Mouse (Mus musculus): ENCODE measurements at regions not wholly inside any gene's neighbourhood (a gene's known extent, or its start where the extent isn't known, plus 50 kb on each side); places are given as distances from the start of the nearest gene placed in this dataset.

DNA sequence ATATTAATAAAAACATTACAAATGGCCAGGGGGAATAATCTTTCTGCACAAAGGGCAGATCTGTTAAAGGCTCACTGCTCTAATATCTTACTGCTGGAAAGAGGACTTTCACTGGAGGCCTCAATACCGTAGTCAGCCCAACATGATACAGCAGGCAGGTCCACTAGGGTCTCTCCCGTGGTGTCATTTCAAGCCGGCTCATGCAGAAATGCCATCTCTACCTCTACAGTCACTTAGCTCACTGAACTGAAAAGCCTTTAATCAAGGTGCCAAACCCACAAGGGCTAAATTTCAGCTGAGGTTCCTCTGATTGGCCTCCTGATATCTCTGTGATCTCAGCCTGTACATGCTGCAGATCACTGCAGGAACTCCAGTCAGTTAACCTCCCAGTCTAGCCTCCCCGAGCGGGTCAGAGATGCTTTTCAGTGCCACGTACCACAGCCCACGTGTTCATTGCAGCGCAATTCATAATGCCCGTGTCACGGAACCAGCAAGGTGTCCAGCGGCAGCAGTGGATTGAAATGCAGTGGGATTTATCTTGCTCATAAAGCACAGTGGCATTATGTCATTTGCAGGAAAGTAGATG lies 90.4 kb upstream of the Lsm6 start:
- Histone ChIP-seq H3K4me1 (ENCODE audit: insufficient read depth, low read depth, low read length) (no peaks in the 10 kb centered on the region), H3K27me3 (ENCODE audit: insufficient read depth, low read length) (peaks cover 12% of the 10 kb centered on the region), H3K4me3 (ENCODE audit: low read depth, low read length) (no peak overlapping the region), H3K36me3 (replicated peaks) (no peaks in the 10 kb centered on the region), H3K9me3 (replicated peaks) (no peaks in the 10 kb centered on the region)
- no peak for DNase-seq (ENCODE audit: low spot score)
- ATAC-seq (ENCODE audit: extremely low read depth, insufficient number of reproducible peaks, low FRiP score, poor library complexity, severe bottlenecking): no peak
- TF ChIP-seq CTCF (IDR thresholded peaks at IDR 0.05; ENCODE audit: low read depth, low read length): no peak

DNA sequence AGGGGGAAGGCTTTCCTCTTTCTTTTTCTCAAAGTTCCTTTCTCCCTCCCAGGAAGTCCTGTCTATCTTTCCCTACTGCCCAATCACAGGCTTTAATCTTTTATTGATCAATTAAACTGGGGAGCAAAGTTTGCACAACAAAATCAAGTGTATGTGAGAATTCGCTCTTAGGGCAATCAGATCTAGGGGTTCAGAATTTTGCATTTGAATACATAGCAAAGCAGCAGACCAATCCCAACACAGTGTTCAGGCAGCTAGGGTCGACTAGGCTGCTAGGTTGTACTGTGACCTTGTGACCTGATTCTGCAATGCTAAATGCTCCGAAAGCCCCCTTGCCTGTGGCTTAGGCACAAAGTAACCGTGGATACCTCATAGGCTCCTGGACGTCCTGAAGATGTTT lies 91.5 kb upstream of the Lsm6 start:
- Histone ChIP-seq H3K4me1 (ENCODE audit: insufficient read depth, low read depth, low read length) (no peaks in the 10 kb centered on the region), H3K4me3 (ENCODE audit: low read depth, low read length) (no peak overlapping the region), H3K9me3 (replicated peaks) (no peaks in the 10 kb centered on the region), H3K27me3 (ENCODE audit: insufficient read depth, low read length) (peaks cover 9% of the 10 kb centered on the region), H3K36me3 (replicated peaks) (no peaks in the 10 kb centered on the region)
- no peak for ATAC-seq (ENCODE audit: extremely low read depth, insufficient number of reproducible peaks, low FRiP score, poor library complexity, severe bottlenecking)
- DNase-seq (ENCODE audit: low spot score): no peak
- TF ChIP-seq POLR2AphosphoS5 (IDR thresholded peaks at IDR 0.05; ENCODE audit: insufficient replicate concordance, low read depth, low read length): no peak

GRCm38 (mm10) chr8:78913823-78914222 lies 92.9 kb upstream of the Lsm6 start:
- H3K36me3 ChIP-seq (replicated peaks): no peaks in the 10 kb centered on the region
- TF ChIP-seq GATA2 (IDR thresholded peaks at IDR 0.05; ENCODE audit: borderline replicate concordance, low read depth, low read length) (no peak), CTCF (IDR thresholded peaks at IDR 0.05; ENCODE audit: low read depth, low read length) (no peak), POLR2AphosphoS5 (IDR thresholded peaks at IDR 0.05; ENCODE audit: insufficient replicate concordance, low read depth, low read length) (no peak), TAL1 (conservative IDR thresholded peaks at IDR 0.05; ENCODE audit: low read depth, low read length) (no peak), GATA1 (IDR thresholded peaks at IDR 0.05; ENCODE audit: borderline replicate concordance, low read length) (no peak)
- peaks cover 14% of the 10 kb centered on the region for H3K27me3 ChIP-seq (ENCODE audit: insufficient read depth, low read length)
- no peaks in the 10 kb centered on the region for H3K9me3 ChIP-seq (replicated peaks)
- DNase-seq (ENCODE audit: low spot score): no peak
- H3K4me1 ChIP-seq (ENCODE audit: insufficient read depth, low read depth, low read length): no peaks in the 10 kb centered on the region
- no peak for ATAC-seq (ENCODE audit: extremely low read depth, insufficient number of reproducible peaks, low FRiP score, poor library complexity, severe bottlenecking)
- no peak overlapping the region for H3K4me3 ChIP-seq (ENCODE audit: low read depth, low read length)

DNA sequence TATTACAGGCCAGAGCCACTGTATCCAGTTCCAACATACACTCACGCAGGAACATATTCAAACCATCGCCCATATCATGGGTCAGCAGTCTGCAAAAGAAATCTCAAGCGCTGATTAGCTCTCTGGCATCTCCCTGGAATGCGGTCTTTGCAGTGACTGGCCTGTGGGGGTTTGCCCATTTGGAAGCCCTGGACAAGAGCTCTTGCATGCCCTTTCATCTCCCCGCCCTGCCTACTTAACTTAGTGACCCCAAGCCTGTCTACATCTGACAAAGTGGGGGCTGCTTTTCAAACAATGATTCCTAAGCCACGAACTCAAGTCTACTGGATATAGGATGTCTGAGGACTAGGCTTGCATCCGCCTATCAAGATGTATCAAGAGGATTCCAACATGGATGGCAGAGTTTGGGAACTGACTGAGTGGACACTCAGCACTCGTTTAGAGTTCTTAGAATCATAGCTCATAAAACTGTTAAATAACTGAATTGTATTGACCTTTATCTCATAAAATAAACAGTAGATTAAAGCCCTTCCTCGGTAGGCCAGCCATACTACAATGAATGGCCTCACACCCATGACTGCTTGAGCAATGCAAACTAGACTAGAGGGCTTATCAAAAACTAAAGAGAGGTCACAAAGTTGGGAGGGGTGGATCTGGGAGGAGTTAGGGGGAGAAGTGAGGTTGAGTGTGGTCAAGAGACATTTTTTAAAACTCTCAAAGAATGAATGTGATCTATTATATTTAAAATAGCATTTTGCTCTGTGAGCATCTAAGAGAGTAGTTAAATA lies 97.4 kb upstream of the Zfp827 start:
- Histone ChIP-seq H3K4me3 (ENCODE audit: low read depth, low read length) (no peak overlapping the region), H3K9me3 (replicated peaks) (no peaks in the 10 kb centered on the region), H3K27me3 (ENCODE audit: insufficient read depth, low read length) (peaks cover 5% of the 10 kb centered on the region), H3K4me1 (ENCODE audit: insufficient read depth, low read depth, low read length) (no peaks in the 10 kb centered on the region), H3K36me3 (replicated peaks) (no peaks in the 10 kb centered on the region)
- TF ChIP-seq TAL1 (conservative IDR thresholded peaks at IDR 0.05; ENCODE audit: low read depth, low read length) (no peak), GATA2 (IDR thresholded peaks at IDR 0.05; ENCODE audit: borderline replicate concordance, low read depth, low read length) (no peak), GATA1 (IDR thresholded peaks at IDR 0.05; ENCODE audit: borderline replicate concordance, low read length) (no peak), CTCF (IDR thresholded peaks at IDR 0.05; ENCODE audit: low read depth, low read length) (no peak), POLR2AphosphoS5 (IDR thresholded peaks at IDR 0.05; ENCODE audit: insufficient replicate concordance, low read depth, low read length) (no peak)
- ATAC-seq (ENCODE audit: extremely low read depth, insufficient number of reproducible peaks, low FRiP score, poor library complexity, severe bottlenecking): no peak
- DNase-seq (ENCODE audit: low spot score): no peak

GRCm38 (mm10) chr8:78932069-78932468 lies 96.2 kb upstream of the Zfp827 start:
- Histone ChIP-seq H3K4me3 (ENCODE audit: low read depth, low read length) (no peak overlapping the region), H3K9me3 (replicated peaks) (no peaks in the 10 kb centered on the region), H3K4me1 (ENCODE audit: insufficient read depth, low read depth, low read length) (no peaks in the 10 kb centered on the region), H3K36me3 (replicated peaks) (no peaks in the 10 kb centered on the region), H3K27me3 (ENCODE audit: insufficient read depth, low read length) (peaks cover 5% of the 10 kb centered on the region)
- ATAC-seq (ENCODE audit: extremely low read depth, insufficient number of reproducible peaks, low FRiP score, poor library complexity, severe bottlenecking) (no peak), DNase-seq (ENCODE audit: low spot score) (no peak)
- TF ChIP-seq CTCF (IDR thresholded peaks at IDR 0.05; ENCODE audit: low read depth, low read length): no peak

GRCm38 (mm10) chr8:78940049-78940448 lies 88.2 kb upstream of the Zfp827 start:
- no peak for DNase-seq (ENCODE audit: low spot score)
- Histone ChIP-seq H3K36me3 (replicated peaks) (no peaks in the 10 kb centered on the region), H3K4me3 (ENCODE audit: low read depth, low read length) (no peak overlapping the region), H3K4me1 (ENCODE audit: insufficient read depth, low read depth, low read length) (no peaks in the 10 kb centered on the region), H3K9me3 (replicated peaks) (no peaks in the 10 kb centered on the region), H3K27me3 (ENCODE audit: insufficient read depth, low read length) (peaks cover 7% of the 10 kb centered on the region)
- TF ChIP-seq CTCF (IDR thresholded peaks at IDR 0.05; ENCODE audit: low read depth, low read length) (no peak), TAL1 (conservative IDR thresholded peaks at IDR 0.05; ENCODE audit: low read depth, low read length) (no peak), GATA2 (IDR thresholded peaks at IDR 0.05; ENCODE audit: borderline replicate concordance, low read depth, low read length) (no peak), POLR2AphosphoS5 (IDR thresholded peaks at IDR 0.05; ENCODE audit: insufficient replicate concordance, low read depth, low read length) (no peak), GATA1 (IDR thresholded peaks at IDR 0.05; ENCODE audit: borderline replicate concordance, low read length) (no peak)
- ATAC-seq (ENCODE audit: extremely low read depth, insufficient number of reproducible peaks, low FRiP score, poor library complexity, severe bottlenecking): no peak

GRCm38 (mm10) chr8:78941558-78941957 lies 86.7 kb upstream of the Zfp827 start:
- H3K9me3 ChIP-seq (replicated peaks): no peaks in the 10 kb centered on the region
- no peak overlapping the region for H3K4me3 ChIP-seq (ENCODE audit: low read depth, low read length)
- no peak for TF ChIP-seq TAL1 (conservative IDR thresholded peaks at IDR 0.05; ENCODE audit: low read depth, low read length)
- no peak for TF ChIP-seq GATA1 (IDR thresholded peaks at IDR 0.05; ENCODE audit: borderline replicate concordance, low read length)
- TF ChIP-seq GATA2 (IDR thresholded peaks at IDR 0.05; ENCODE audit: borderline replicate concordance, low read depth, low read length): no peak
- TF ChIP-seq CTCF (IDR thresholded peaks at IDR 0.05; ENCODE audit: low read depth, low read length): no peak
- TF ChIP-seq POLR2AphosphoS5 (IDR thresholded peaks at IDR 0.05; ENCODE audit: insufficient replicate concordance, low read depth, low read length): no peak
- no peaks in the 10 kb centered on the region for H3K4me1 ChIP-seq (ENCODE audit: insufficient read depth, low read depth, low read length)
- H3K36me3 ChIP-seq (replicated peaks): no peaks in the 10 kb centered on the region
- no peak for ATAC-seq (ENCODE audit: extremely low read depth, insufficient number of reproducible peaks, low FRiP score, poor library complexity, severe bottlenecking)
- DNase-seq (ENCODE audit: low spot score): no peak
- peaks cover 7% of the 10 kb centered on the region for H3K27me3 ChIP-seq (ENCODE audit: insufficient read depth, low read length)
